Mouse (Mus musculus) intestine, embryonic 15.5 days (tissue): ENCODE results near the gene Npr1. TPM values are rescaled to one million over a fixed set of nuclear protein-coding genes. Genes with fewer than 3 reads are reported as not detected.

ENCODE experiments used
- polyA plus RNA-seq: library from polyadenylated mRNA; unstranded; fragments of >200 nt; fragmentation: Nextera tagmentation; extraction: Ambion mirVana; gene quantifications from 2 replicates; pipeline ENCODE4 v1.2.1, GENCODE M21; 2015

Npr1 gene
- polyA plus RNA-seq, 1 experiment from 2014 or later, result 5.7 TPM

Other genes with a start within 250 kb of the Npr1 start
- gene Jtb, start 234.3 kb downstream of the Npr1 start, polyA plus RNA-seq, result 111 and 113 TPM in 2 replicates
- 10.7 and 14.5 TPM in 2 replicates for gene Creb3l4, start 222.4 kb downstream of the Npr1 start, polyA plus RNA-seq
- gene Slc39a1, start 217.7 kb downstream of the Npr1 start, polyA plus RNA-seq, result 114 and 119 TPM in 2 replicates
- gene Crtc2, start 211.7 kb downstream of the Npr1 start, polyA plus RNA-seq, result 18.6 and 19.0 TPM in 2 replicates
- gene Dennd4b, start 200.7 kb downstream of the Npr1 start, polyA plus RNA-seq, result 2.3 and 3.9 TPM in 2 replicates
- gene Gatad2b, start 172.7 kb downstream of the Npr1 start, polyA plus RNA-seq, result 9.0 and 9.7 TPM in 2 replicates
- gene Slc27a3, start 75.9 kb downstream of the Npr1 start, polyA plus RNA-seq, result 10.6 and 12.4 TPM in 2 replicates
- gene Ints3, start 32.2 kb downstream of the Npr1 start, polyA plus RNA-seq, result 28.6 and 29.8 TPM in 2 replicates
- gene Ilf2, start 10.3 kb upstream of the Npr1 start, polyA plus RNA-seq, result 146 and 157 TPM in 2 replicates
- 69.8 and 74.0 TPM in 2 replicates for gene Snapin, start 25.2 kb upstream of the Npr1 start, polyA plus RNA-seq
- 117 and 125 TPM in 2 replicates for gene Chtop, start 43.6 kb upstream of the Npr1 start, polyA plus RNA-seq
- 82.3 and 109 TPM in 2 replicates for gene S100a1, start 48.5 kb upstream of the Npr1 start, polyA plus RNA-seq
- gene S100a13, start 48.6 kb upstream of the Npr1 start, polyA plus RNA-seq, result 35.6 and 36.3 TPM in 2 replicates
- gene S100a14, start 61.0 kb upstream of the Npr1 start, polyA plus RNA-seq, result 6.3 and 8.5 TPM in 2 replicates
- 109 and 122 TPM in 2 replicates for gene S100a16, start 71.4 kb upstream of the Npr1 start, polyA plus RNA-seq
- gene S100a3, start 94.7 kb upstream of the Npr1 start, polyA plus RNA-seq, result 0.29 and 0.53 TPM in 2 replicates
- gene S100a2, start 124.4 kb upstream of the Npr1 start, polyA plus RNA-seq, result not detected in 2 replicates
- gene Gm42674, start 136.0 kb upstream of the Npr1 start, polyA plus RNA-seq, result not detected in 2 replicates
- 4.4 and 8.2 TPM in 2 replicates for gene S100a4, start 137.9 kb upstream of the Npr1 start, polyA plus RNA-seq
- 15.0 and 15.7 TPM in 2 replicates for gene S100a5, start 142.7 kb upstream of the Npr1 start, polyA plus RNA-seq
- gene S100a6, start 147.0 kb upstream of the Npr1 start, polyA plus RNA-seq, result 412 and 430 TPM in 2 replicates
- gene S100a7a, start 188.2 kb upstream of the Npr1 start, polyA plus RNA-seq, result 0.13 and 0.44 TPM in 2 replicates
- 30.3 and 46.1 TPM in 2 replicates for gene S100a8, start 203.1 kb upstream of the Npr1 start, polyA plus RNA-seq
- 17.5 and 30.8 TPM in 2 replicates for gene S100a9, start 229.9 kb upstream of the Npr1 start, polyA plus RNA-seq